Mouse (Mus musculus) hindbrain, embryonic 15.5 days (tissue): ENCODE measurements around the gene Hamp. TPM values are rescaled to one million over a fixed set of nuclear protein-coding genes. Genes with fewer than 3 reads are reported as not detected.

ENCODE experiments used
- ATAC-seq: fragments of 200-750 bp; cut with Nextera tagmentation; 2 replicates; pipeline ENCODE4 v1.8.0; 2017; ENCODE audit warnings: low read depth, moderate number of reproducible peaks, moderate TSS enrichment; ENCODE audit not compliant: low FRiP score
- H3K27ac ChIP-seq: fragments of 300-500 bp; sonication (generic); replicated peaks from 2 replicates; pipeline ENCODE4 v1.5.1; 2015; ENCODE audit warnings: mild to moderate bottlenecking, inconsistent platforms
- H3K27me3 ChIP-seq: fragments of 300-500 bp; sonication (generic); 2 replicates; pipeline ENCODE4 v1.6.1; 2015; ENCODE audit warnings: control low read depth, inconsistent platforms
- H3K36me3 ChIP-seq: fragments of 300-500 bp; sonication (generic); 2 replicates; pipeline ENCODE4 v1.6.1; 2015; ENCODE audit warnings: control low read depth, inconsistent platforms
- H3K4me1 ChIP-seq: fragments of 300-500 bp; sonication (generic); replicated peaks from 2 replicates; pipeline ENCODE4 v1.6.1; 2015; ENCODE audit warnings: control low read depth, inconsistent platforms
- H3K4me2 ChIP-seq: fragments of 300-500 bp; sonication (generic); 2 replicates; pipeline ENCODE4 v1.6.1; 2015; ENCODE audit warnings: moderate library complexity, mild to moderate bottlenecking, inconsistent platforms
- H3K4me3 ChIP-seq: fragments of 300-500 bp; sonication (generic); 2 replicates; pipeline ENCODE4 v1.5.1; 2015; ENCODE audit warnings: mild to moderate bottlenecking, inconsistent platforms
- H3K9ac ChIP-seq: fragments of 300-500 bp; sonication (generic); 2 replicates; pipeline ENCODE4 v1.6.1; 2015; ENCODE audit warnings: inconsistent platforms
- H3K9me3 ChIP-seq: fragments of 300-500 bp; sonication (generic); 2 replicates; pipeline ENCODE4 v1.6.1; 2016; ENCODE audit warnings: control low read depth, inconsistent platforms
- WGBS: fragments of 180-500 bp; shearing (Covaris S2); methylation state at CpG from one replicate; pipeline ENCODE4 v1.1.7; 2015; 5-methylcytosine and 5-hydroxymethylcytosine counted together
- polyA plus RNA-seq: library from polyadenylated mRNA; unstranded; fragments of >200 nt; fragmentation: Nextera tagmentation; extraction: Ambion mirVana; gene quantifications from 2 replicates; pipeline ENCODE4 v1.2.1, GENCODE M21; 2015

Hamp gene
- not detected in 2 replicates for polyA plus RNA-seq

DNA sequence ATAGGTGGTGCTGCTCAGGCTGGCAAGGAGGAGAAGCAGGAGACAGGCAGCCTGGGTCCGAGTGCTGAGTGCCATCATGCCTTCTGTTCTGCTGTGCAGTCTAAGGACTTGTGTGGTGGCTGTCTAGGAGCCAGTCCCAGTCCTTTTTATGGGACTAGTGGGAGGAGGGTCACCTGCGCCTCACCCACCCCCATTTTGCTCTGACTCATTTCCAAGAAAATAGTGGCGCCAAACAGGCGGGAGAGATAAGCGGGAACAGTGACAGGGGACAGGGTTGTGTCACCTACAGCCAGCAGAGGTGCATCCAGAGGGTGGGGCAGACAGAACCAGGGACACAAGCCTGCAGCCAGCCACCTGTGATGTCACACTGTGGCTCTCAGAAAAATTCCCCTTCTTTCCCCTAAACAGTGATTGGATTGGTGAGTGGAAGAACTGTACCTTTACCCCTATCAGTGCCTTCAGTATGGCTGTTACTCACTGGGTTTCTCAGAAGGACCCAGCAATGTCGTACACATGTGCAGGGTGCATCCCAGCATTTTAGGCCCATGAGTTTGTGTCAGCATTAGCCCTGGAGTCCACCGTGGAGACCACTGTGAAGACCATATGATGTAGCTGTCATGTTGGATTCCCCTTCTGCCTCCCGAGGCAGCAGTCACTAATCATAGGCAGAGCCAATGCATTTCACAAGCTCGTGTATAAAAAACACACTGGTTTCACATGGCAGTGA lies at the start of gene Hamp:
Hamp (minus strand) TSS at position 124 of the 727 bp plus-strand sequence.
- WGBS = 71% methylated on average over 9 of the region's 9 CpGs
- peak; percentile 66; the same call in 1 of the 2 replicates for ATAC-seq

DNA sequence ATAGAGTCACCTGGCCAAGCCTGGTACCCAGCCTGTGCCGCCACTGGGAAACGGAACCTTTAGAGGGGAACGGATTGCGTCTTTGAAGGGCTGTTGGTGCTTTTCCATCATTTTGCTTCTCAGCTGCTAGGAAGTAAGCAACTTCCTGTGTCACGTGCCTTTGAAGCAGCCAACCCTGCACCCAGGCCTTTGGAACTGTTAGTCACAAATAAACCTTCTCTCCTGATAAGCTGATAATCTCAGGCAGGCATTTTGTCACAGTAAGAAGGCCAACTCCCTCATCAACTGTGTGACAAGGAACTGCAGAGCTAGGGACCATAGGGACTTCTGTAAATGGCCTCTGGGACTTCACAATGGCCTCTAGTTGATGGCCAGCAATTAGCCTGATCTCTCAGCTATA lies 48.3 kb upstream of the Hamp start:
- no peak overlapping the region for H3K27ac ChIP-seq
- H3K9ac ChIP-seq = no peak overlapping the region
- WGBS = 87% methylated on average over 5 of the region's 5 CpGs
- H3K4me2 ChIP-seq = no peak overlapping the region
- ATAC-seq = no peak
- H3K27me3 ChIP-seq = no peaks in the 10 kb centered on the region
- no peak overlapping the region for H3K4me3 ChIP-seq
- H3K36me3 ChIP-seq = no peaks in the 10 kb centered on the region
- no peaks in the 10 kb centered on the region for H3K4me1 ChIP-seq
- H3K9me3 ChIP-seq = no peaks in the 10 kb centered on the region

More for the DNA sequence above, at the start of gene Hamp:
- H3K9me3 ChIP-seq = no peaks in the 10 kb centered on the region
- peaks cover 9% of the 10 kb centered on the region for H3K36me3 ChIP-seq
- H3K4me3 ChIP-seq = no peak within 1 kb of the TSS
- H3K27me3 ChIP-seq = no peaks in the 10 kb centered on the region
- H3K27ac ChIP-seq = no peak within 1 kb of the TSS
- H3K4me2 ChIP-seq = no peak within 1 kb of the TSS
- no peaks in the 10 kb centered on the region for H3K4me1 ChIP-seq
- no peak within 1 kb of the TSS for H3K9ac ChIP-seq

DNA sequence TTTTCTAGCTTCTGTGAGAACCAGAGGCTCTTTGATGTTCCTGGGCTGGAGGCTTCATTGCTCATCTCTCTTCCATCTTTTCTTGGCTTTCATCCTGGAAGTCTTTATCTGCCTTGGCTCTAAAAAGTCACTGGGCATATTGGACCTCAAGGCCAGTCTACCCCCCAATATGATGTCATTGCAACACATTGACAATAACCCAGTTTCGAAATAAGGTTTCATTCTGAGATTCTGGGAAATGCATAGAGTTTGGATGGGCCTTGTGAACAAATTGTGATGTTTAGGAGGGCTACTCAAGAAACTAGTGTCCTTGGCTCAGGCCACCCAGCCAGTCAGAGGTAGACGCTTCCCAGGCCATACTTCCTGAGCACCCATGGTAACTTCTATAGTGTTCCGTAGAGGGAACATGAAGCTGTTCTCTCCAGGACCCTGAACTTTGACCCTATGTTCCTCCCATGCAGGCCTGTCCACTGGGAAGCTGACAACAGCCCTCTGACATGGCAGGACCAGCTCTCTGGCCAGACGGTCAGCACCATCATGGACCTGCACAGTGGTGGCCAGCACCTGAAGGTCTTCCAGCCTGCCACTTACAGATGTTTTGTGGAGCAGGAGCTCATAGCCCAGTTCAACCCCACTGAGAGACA lies 44.8 kb upstream of the Hamp start:
- no peak overlapping the region for H3K4me2 ChIP-seq
- no peaks in the 10 kb centered on the region for H3K36me3 ChIP-seq
- no peaks in the 10 kb centered on the region for H3K27me3 ChIP-seq
- H3K9ac ChIP-seq = no peak overlapping the region
- 80% methylated on average over 4 of the region's 4 CpGs for WGBS
- H3K4me1 ChIP-seq = no peaks in the 10 kb centered on the region
- H3K9me3 ChIP-seq = no peaks in the 10 kb centered on the region
- no peak for ATAC-seq
- no peak overlapping the region for H3K27ac ChIP-seq
- H3K4me3 ChIP-seq = no peak overlapping the region

GRCm38 (mm10) chr7:30985357-30985756 lies 41.5 kb upstream of the Hamp start:
- WGBS = 88% methylated on average over 9 of the region's 9 CpGs
- ATAC-seq = no peak
- H3K36me3 ChIP-seq = no peaks in the 10 kb centered on the region
- no peak overlapping the region for H3K4me2 ChIP-seq
- H3K27ac ChIP-seq = no peak overlapping the region
- no peaks in the 10 kb centered on the region for H3K9me3 ChIP-seq
- H3K9ac ChIP-seq = no peak overlapping the region
- H3K4me3 ChIP-seq = no peak overlapping the region
- H3K4me1 ChIP-seq = no peaks in the 10 kb centered on the region
- H3K27me3 ChIP-seq = no peaks in the 10 kb centered on the region

GRCm38 (mm10) chr7:30981703-30982102 lies 37.9 kb upstream of the Hamp start:
- 91% methylated on average over 4 of the region's 4 CpGs for WGBS
- H3K9me3 ChIP-seq = no peaks in the 10 kb centered on the region
- H3K27ac ChIP-seq = no peak overlapping the region
- H3K9ac ChIP-seq = no peak overlapping the region
- ATAC-seq = no peak
- H3K27me3 ChIP-seq = no peaks in the 10 kb centered on the region
- no peaks in the 10 kb centered on the region for H3K4me1 ChIP-seq
- no peak overlapping the region for H3K4me2 ChIP-seq
- no peaks in the 10 kb centered on the region for H3K36me3 ChIP-seq
- no peak overlapping the region for H3K4me3 ChIP-seq

GRCm38 (mm10) chr7:30973501-30974289 lies 29.9 kb upstream of the Hamp start, which contains the start of gene Fam187b:
Gene Fam187b, plus strand, starts transcription at chr7:30973790.
- WGBS = under 1% methylated on average over 37 of the region's 37 CpGs
- Histone ChIP-seq H3K4me1 (peaks cover 16% of the 10 kb centered on the region), H3K27me3 (peaks cover 21% of the 10 kb centered on the region), H3K36me3 (no peaks in the 10 kb centered on the region), H3K4me2 (peak within 1 kb of the TSS; percentile 62), H3K4me3 (peak within 1 kb of the TSS; percentile 33), H3K9ac (peak within 1 kb of the TSS; percentile 24; the same call in 1 of the 2 replicates), H3K9me3 (no peaks in the 10 kb centered on the region), H3K27ac (peak within 1 kb of the TSS; percentile 65)
- ATAC-seq = peak; percentile 69

DNA sequence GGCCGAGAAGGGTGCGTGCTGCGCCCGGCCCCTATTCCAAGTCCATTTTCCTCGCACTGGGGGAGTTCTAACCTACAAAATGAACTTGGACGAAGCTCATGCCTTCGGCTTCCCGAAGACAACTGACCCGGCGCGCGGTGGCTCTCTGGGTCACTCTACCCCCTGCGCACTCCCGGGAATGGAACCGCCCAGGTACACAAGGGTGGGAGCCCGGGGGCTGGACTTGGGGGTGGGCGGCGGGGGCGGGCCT lies 29.3 kb upstream of the Hamp start, which contains the start of gene Lsr:
Lsr (minus strand) TSS at position 214 of the 250 bp plus-strand sequence.
- Histone ChIP-seq H3K36me3 (no peaks in the 10 kb centered on the region), H3K27ac (peak within 1 kb of the TSS; percentile 65), H3K9me3 (no peaks in the 10 kb centered on the region), H3K9ac (peak within 1 kb of the TSS; percentile 24; the same call in 1 of the 2 replicates), H3K4me1 (peaks cover 16% of the 10 kb centered on the region), H3K4me2 (peak within 1 kb of the TSS; percentile 62), H3K27me3 (peaks cover 21% of the 10 kb centered on the region), H3K4me3 (peak within 1 kb of the TSS; percentile 33)
- ATAC-seq = peak; percentile 52
- 1% methylated on average over 19 of the region's 19 CpGs for WGBS

DNA sequence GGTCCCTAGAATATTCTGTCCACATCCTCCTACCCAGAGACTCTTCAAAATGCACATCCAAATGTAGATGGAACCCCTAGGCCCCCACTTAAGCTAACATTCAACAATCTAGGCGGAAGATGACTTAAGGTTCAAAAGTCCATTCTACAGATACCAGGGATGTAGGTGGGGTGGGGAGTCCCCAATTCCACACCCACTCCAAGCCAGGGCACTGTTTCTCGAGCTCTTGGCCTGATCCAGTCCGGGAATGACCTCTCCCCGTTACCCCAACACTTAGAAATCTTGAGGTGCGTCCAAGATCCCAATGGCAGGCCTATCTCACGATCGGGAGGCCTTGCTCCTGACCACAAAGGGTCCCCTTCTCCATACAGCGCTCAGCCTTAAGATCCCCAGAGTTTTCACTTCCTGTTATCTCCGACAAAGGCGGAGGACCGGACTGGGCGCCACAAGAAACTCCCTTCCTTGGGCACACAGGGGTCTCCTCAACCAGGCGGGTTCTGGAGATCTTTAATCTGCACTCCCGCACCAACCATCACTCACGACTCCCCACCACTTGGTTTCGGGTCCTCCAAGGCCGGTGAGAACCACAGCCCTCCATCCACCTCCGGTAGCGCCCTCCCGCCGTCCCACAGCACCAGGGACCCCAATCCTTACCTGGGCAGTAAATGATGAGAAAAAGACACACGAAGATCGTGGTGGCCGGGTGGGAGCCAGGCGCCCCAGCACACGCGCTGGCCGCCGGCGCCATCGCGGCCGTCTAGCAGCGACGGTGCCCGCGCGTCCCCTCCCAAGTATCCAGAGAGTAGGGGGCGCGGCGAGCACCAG lies 28.8 kb upstream of the Hamp start:
- ATAC-seq = peak; percentile 32; the same call in 1 of the 2 replicates
- no peaks in the 10 kb centered on the region for H3K9me3 ChIP-seq
- peaks cover 21% of the 10 kb centered on the region for H3K27me3 ChIP-seq
- H3K4me3 ChIP-seq = peak overlapping the region; percentile 33
- H3K4me2 ChIP-seq = peak overlapping the region; percentile 62
- 5% methylated on average over 41 of the region's 41 CpGs for WGBS
- H3K27ac ChIP-seq = no peak overlapping the region
- peaks cover 16% of the 10 kb centered on the region for H3K4me1 ChIP-seq
- H3K9ac ChIP-seq = peak overlapping the region; percentile 2; the same call in 1 of the 2 replicates
- H3K36me3 ChIP-seq = no peaks in the 10 kb centered on the region

GRCm38 (mm10) chr7:30971901-30972300 lies 28.1 kb upstream of the Hamp start:
- Histone ChIP-seq H3K4me3 (no peak overlapping the region), H3K9me3 (no peaks in the 10 kb centered on the region), H3K36me3 (no peaks in the 10 kb centered on the region), H3K27me3 (peaks cover 21% of the 10 kb centered on the region), H3K9ac (no peak overlapping the region), H3K4me2 (peak overlapping the region; percentile 62; the same call in 1 of the 2 replicates), H3K27ac (no peak overlapping the region), H3K4me1 (peaks cover 16% of the 10 kb centered on the region)
- WGBS = 90% methylated on average over 15 of the region's 15 CpGs
- ATAC-seq = no peak

DNA sequence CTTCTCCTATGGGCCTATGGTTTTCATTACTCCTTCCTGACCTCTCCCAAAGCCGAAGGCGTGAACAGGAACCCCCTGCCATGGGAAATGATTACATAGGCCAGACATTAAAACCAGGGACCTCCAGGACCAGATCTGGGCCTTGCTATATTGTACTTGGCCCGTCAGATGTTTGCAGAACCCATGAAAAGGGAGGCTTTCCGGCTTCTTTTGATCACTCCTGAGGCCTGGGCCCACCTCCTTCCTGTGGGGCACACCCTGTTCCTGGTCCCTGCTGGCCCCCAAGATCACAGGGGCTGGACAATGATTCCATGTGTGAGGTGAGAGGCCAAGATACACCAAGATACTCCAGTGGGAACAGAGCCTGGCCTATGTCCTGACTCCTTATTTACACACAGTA lies 25.3 kb upstream of the Hamp start:
- WGBS = 86% methylated on average over 4 of the region's 4 CpGs
- Histone ChIP-seq H3K4me2 (no peak overlapping the region), H3K27ac (no peak overlapping the region), H3K27me3 (peaks cover 18% of the 10 kb centered on the region), H3K4me3 (no peak overlapping the region), H3K9ac (no peak overlapping the region), H3K9me3 (no peaks in the 10 kb centered on the region), H3K4me1 (peaks cover 14% of the 10 kb centered on the region), H3K36me3 (no peaks in the 10 kb centered on the region)
- 0 out of 2 replicates have a peak, but pooled peaks have one; percentile 21 for ATAC-seq

GRCm38 (mm10) chr7:30968611-30969010 lies 24.8 kb upstream of the Hamp start:
- Histone ChIP-seq H3K9me3 (no peaks in the 10 kb centered on the region), H3K4me3 (no peak overlapping the region), H3K27me3 (peaks cover 13% of the 10 kb centered on the region), H3K4me1 (peaks cover 8% of the 10 kb centered on the region), H3K9ac (no peak overlapping the region), H3K27ac (no peak overlapping the region), H3K4me2 (no peak overlapping the region), H3K36me3 (no peaks in the 10 kb centered on the region)
- 93% methylated on average over 8 of the region's 8 CpGs for WGBS
- ATAC-seq = no peak
